Mouse (Mus musculus): ENCODE results near the gene 1700016D06Rik. TPM values are rescaled to one million over a fixed set of nuclear protein-coding genes. Genes with fewer than 3 reads are reported as not detected.

Gene 1700016D06Rik
- polyA plus RNA-seq, 1 experiment from 2014 or later, result not detected

DNA sequence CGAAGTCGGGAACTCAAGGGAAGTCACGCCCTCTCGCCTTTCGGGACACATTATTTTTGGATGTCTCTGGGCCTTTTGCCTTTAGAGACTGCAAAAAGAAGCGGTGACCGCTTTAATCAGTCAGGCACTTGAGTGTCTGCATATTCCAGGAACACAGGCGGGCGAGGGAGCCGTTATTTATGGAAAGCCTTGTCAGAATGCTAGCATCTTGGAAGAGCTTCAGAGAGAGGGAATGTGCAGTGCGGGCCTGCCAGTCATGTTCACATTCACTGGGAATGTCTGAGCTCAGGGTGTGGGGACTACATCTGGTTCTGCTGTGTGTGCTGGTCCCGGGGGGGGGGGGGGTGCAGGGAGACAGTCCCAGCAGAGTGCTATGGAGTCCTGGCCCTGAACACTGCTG is 5.0 kb upstream of the 1700016D06Rik start:
- Histone ChIP-seq H3K36me3 (ENCODE audit: control insufficient read depth, insufficient read depth, low read length) (no peaks in the 10 kb centered on the region), H3K27ac (ENCODE audit: low read length) (peak overlapping the region; percentile 75), H3K4me2 (ENCODE audit: low read depth, low read length) (no peak overlapping the region), H3K9me3 (ENCODE audit: control insufficient read depth, low read length) (no peaks in the 10 kb centered on the region), H3K27me3 (ENCODE audit: control insufficient read depth, insufficient read depth, low read depth, low read length) (no peaks in the 10 kb centered on the region), H3K4me3 (ENCODE audit: low read length) (no peak overlapping the region), H3K9ac (ENCODE audit: low read length) (no peak overlapping the region), H3K4me1 (replicated peaks; ENCODE audit: control insufficient read depth, insufficient read depth, low read length) (peaks cover under 1% of the 10 kb centered on the region; the same call in 1 of the 2 replicates)
- WGBS, result 47% methylated on average over 12 of the region's 12 CpGs
- peak; percentile 92 for ATAC-seq (ENCODE audit: low read depth)

- Histone ChIP-seq H3K27ac (ENCODE audit: low read length) (peak overlapping the region; percentile 59), H3K36me3 (ENCODE audit: control insufficient read depth, insufficient read depth, low read length) (no peaks in the 10 kb centered on the region), H3K27me3 (ENCODE audit: control insufficient read depth, insufficient read depth, low read depth, low read length) (peaks cover 3% of the 10 kb centered on the region; the same call in 1 of the 2 replicates), H3K4me3 (ENCODE audit: low read length) (no peak overlapping the region), H3K9me3 (ENCODE audit: control insufficient read depth, low read length) (no peaks in the 10 kb centered on the region), H3K9ac (ENCODE audit: low read length) (no peak overlapping the region), H3K4me2 (ENCODE audit: low read depth, low read length) (no peak overlapping the region), H3K4me1 (replicated peaks; ENCODE audit: control insufficient read depth, insufficient read depth, low read length) (peaks cover 4% of the 10 kb centered on the region)
- ATAC-seq (ENCODE audit: low read depth), result no peak
- WGBS, result 59% methylated on average over 6 of the region's 6 CpGs
Observed at GRCm38 (mm10) chr8:11704716-11705420, 4.0 kb upstream of the 1700016D06Rik start.

- no peak overlapping the region for H3K4me3 ChIP-seq (ENCODE audit: low read length)
- 82% methylated on average over 5 of the region's 5 CpGs for WGBS
Observed at GRCm38 (mm10) chr8:11703789-11704188, 2.9 kb upstream of the 1700016D06Rik start.

GRCm38 (mm10) chr8:11701428-11701827 is 565 bp upstream of the 1700016D06Rik start:
- peaks cover 4% of the 10 kb centered on the region for H3K4me1 ChIP-seq (replicated peaks; ENCODE audit: control insufficient read depth, insufficient read depth, low read length)
- no peak overlapping the region for H3K9ac ChIP-seq (ENCODE audit: low read length)
- no peak overlapping the region for H3K4me3 ChIP-seq (ENCODE audit: low read length)
- H3K4me2 ChIP-seq (ENCODE audit: low read depth, low read length), result no peak overlapping the region
- no peak for ATAC-seq (ENCODE audit: low read depth)
- no peaks in the 10 kb centered on the region for H3K36me3 ChIP-seq (ENCODE audit: control insufficient read depth, insufficient read depth, low read length)
- H3K9me3 ChIP-seq (ENCODE audit: control insufficient read depth, low read length), result no peaks in the 10 kb centered on the region
- H3K27me3 ChIP-seq (ENCODE audit: control insufficient read depth, insufficient read depth, low read depth, low read length), result peaks cover 6% of the 10 kb centered on the region
- no peak overlapping the region for H3K27ac ChIP-seq (ENCODE audit: low read length)
- WGBS, result 70% methylated on average over 6 of the region's 6 CpGs

More at GRCm38 (mm10) chr8:11703789-11704188, 2.9 kb upstream of the 1700016D06Rik start:
- Histone ChIP-seq H3K27ac (ENCODE audit: low read length) (no peak overlapping the region), H3K9ac (ENCODE audit: low read length) (no peak overlapping the region), H3K9me3 (ENCODE audit: control insufficient read depth, low read length) (no peaks in the 10 kb centered on the region), H3K27me3 (ENCODE audit: control insufficient read depth, insufficient read depth, low read depth, low read length) (peaks cover 6% of the 10 kb centered on the region), H3K4me1 (replicated peaks; ENCODE audit: control insufficient read depth, insufficient read depth, low read length) (peaks cover 4% of the 10 kb centered on the region), H3K36me3 (ENCODE audit: control insufficient read depth, insufficient read depth, low read length) (no peaks in the 10 kb centered on the region), H3K4me2 (ENCODE audit: low read depth, low read length) (no peak overlapping the region)
- no peak for ATAC-seq (ENCODE audit: low read depth)

- no peaks in the 10 kb centered on the region for H3K9me3 ChIP-seq (ENCODE audit: control insufficient read depth, low read length)
- WGBS, result 30% methylated on average over 26 of the region's 26 CpGs
- no peaks in the 10 kb centered on the region for H3K36me3 ChIP-seq (ENCODE audit: control insufficient read depth, insufficient read depth, low read length)
- peaks cover 4% of the 10 kb centered on the region for H3K4me1 ChIP-seq (replicated peaks; ENCODE audit: control insufficient read depth, insufficient read depth, low read length)
- H3K9ac ChIP-seq (ENCODE audit: low read length), result peak overlapping the region; percentile 21; the same call in 1 of the 2 replicates
- H3K27ac ChIP-seq (ENCODE audit: low read length), result no peak overlapping the region
- H3K27me3 ChIP-seq (ENCODE audit: control insufficient read depth, insufficient read depth, low read depth, low read length), result peaks cover 6% of the 10 kb centered on the region
- H3K4me2 ChIP-seq (ENCODE audit: low read depth, low read length), result peak overlapping the region; percentile 46
- ATAC-seq (ENCODE audit: low read depth), result peak; percentile 89
- H3K4me3 ChIP-seq (ENCODE audit: low read length), result no peak overlapping the region; the same call in 1 of the 2 replicates
Observed at GRCm38 (mm10) chr8:11700060-11701032, 517 bp downstream of the 1700016D06Rik start.

DNA sequence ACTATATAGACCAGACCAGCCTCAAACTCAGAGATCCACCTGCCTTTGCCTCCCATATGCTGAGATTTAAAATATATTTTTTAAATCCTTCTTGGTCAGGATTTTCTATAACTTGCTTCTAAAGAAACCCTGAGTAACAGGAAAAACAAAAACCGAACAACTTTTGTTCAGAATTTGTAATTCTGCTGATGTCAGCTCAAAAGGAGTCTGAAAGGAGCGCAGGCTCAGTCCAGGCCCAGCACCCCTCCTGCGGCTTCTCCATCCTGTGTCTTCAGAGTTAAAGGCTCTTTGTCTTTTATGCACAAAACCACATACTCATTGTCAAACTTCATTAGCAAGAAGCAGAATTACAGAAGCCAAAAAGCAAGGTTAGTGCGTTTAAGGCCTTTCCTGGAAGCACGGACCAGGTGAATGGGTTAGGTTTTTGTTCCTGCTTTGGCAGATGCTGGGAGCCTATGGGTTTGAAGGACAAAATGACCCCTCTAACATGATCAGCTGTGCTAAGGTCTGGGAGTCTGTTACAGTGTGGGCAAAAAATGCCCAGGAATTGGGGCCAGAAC is 1.3 kb downstream of the 1700016D06Rik start:
- H3K4me1 ChIP-seq (replicated peaks; ENCODE audit: control insufficient read depth, insufficient read depth, low read length), result peaks cover 4% of the 10 kb centered on the region
- peaks cover 6% of the 10 kb centered on the region for H3K27me3 ChIP-seq (ENCODE audit: control insufficient read depth, insufficient read depth, low read depth, low read length)
- H3K27ac ChIP-seq (ENCODE audit: low read length), result no peak overlapping the region
- no peak overlapping the region for H3K4me2 ChIP-seq (ENCODE audit: low read depth, low read length)
- no peak for ATAC-seq (ENCODE audit: low read depth)
- WGBS, result 89% methylated on average over 5 of the region's 5 CpGs
- H3K9me3 ChIP-seq (ENCODE audit: control insufficient read depth, low read length), result no peaks in the 10 kb centered on the region
- H3K36me3 ChIP-seq (ENCODE audit: control insufficient read depth, insufficient read depth, low read length), result no peaks in the 10 kb centered on the region
- no peak overlapping the region for H3K4me3 ChIP-seq (ENCODE audit: low read length)
- H3K9ac ChIP-seq (ENCODE audit: low read length), result no peak overlapping the region

- Histone ChIP-seq H3K27ac (ENCODE audit: low read length) (no peak overlapping the region), H3K27me3 (ENCODE audit: control insufficient read depth, insufficient read depth, low read depth, low read length) (peaks cover 6% of the 10 kb centered on the region), H3K4me2 (ENCODE audit: low read depth, low read length) (no peak overlapping the region), H3K4me1 (replicated peaks; ENCODE audit: control insufficient read depth, insufficient read depth, low read length) (peaks cover 4% of the 10 kb centered on the region), H3K9me3 (ENCODE audit: control insufficient read depth, low read length) (no peaks in the 10 kb centered on the region), H3K4me3 (ENCODE audit: low read length) (no peak overlapping the region), H3K36me3 (ENCODE audit: control insufficient read depth, insufficient read depth, low read length) (no peaks in the 10 kb centered on the region), H3K9ac (ENCODE audit: low read length) (no peak overlapping the region)
- no peak for ATAC-seq (ENCODE audit: low read depth)
- WGBS, result 88% methylated on average over 7 of the region's 7 CpGs
Observed at GRCm38 (mm10) chr8:11697467-11697866, 3.4 kb downstream of the 1700016D06Rik start.

DNA sequence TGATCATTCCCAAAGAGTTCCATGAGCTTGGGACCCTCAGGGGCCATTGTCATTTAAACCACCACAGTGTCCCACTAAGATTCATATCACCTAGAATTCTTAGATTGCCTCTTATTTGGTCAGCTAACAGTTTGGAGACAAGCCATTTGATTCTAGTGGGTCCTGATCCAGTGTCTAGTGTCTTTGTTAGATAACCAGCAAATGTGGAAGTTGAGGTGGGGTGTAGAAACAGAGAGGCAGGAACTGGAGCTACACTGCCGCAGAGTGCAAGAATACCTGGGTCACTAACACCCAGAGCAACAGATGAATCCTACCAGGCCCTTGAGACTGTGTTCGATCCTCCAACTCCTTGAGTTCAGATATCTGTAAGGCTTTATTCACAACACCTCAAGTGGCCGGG is 4.7 kb downstream of the 1700016D06Rik start:
- H3K9me3 ChIP-seq (ENCODE audit: control insufficient read depth, low read length), result no peaks in the 10 kb centered on the region
- no peak overlapping the region for H3K4me3 ChIP-seq (ENCODE audit: low read length)
- no peak overlapping the region for H3K9ac ChIP-seq (ENCODE audit: low read length)
- no peak overlapping the region for H3K27ac ChIP-seq (ENCODE audit: low read length)
- no peak overlapping the region for H3K4me2 ChIP-seq (ENCODE audit: low read depth, low read length)
- ATAC-seq (ENCODE audit: low read depth), result no peak
- no peaks in the 10 kb centered on the region for H3K36me3 ChIP-seq (ENCODE audit: control insufficient read depth, insufficient read depth, low read length)
- H3K4me1 ChIP-seq (replicated peaks; ENCODE audit: control insufficient read depth, insufficient read depth, low read length), result peaks cover 4% of the 10 kb centered on the region
- peaks cover 6% of the 10 kb centered on the region for H3K27me3 ChIP-seq (ENCODE audit: control insufficient read depth, insufficient read depth, low read depth, low read length)
- WGBS, result 88% methylated on average over 3 of the region's 3 CpGs

GRCm38 (mm10) chr8:11693972-11694371 is 6.9 kb downstream of the 1700016D06Rik start:
- Histone ChIP-seq H3K27me3 (ENCODE audit: control insufficient read depth, insufficient read depth, low read depth, low read length) (no peaks in the 10 kb centered on the region), H3K9ac (ENCODE audit: low read length) (no peak overlapping the region), H3K9me3 (ENCODE audit: control insufficient read depth, low read length) (no peaks in the 10 kb centered on the region), H3K36me3 (ENCODE audit: control insufficient read depth, insufficient read depth, low read length) (no peaks in the 10 kb centered on the region), H3K4me1 (replicated peaks; ENCODE audit: control insufficient read depth, insufficient read depth, low read length) (no peaks in the 10 kb centered on the region), H3K27ac (ENCODE audit: low read length) (no peak overlapping the region), H3K4me3 (ENCODE audit: low read length) (no peak overlapping the region), H3K4me2 (ENCODE audit: low read depth, low read length) (no peak overlapping the region)
- no peak for ATAC-seq (ENCODE audit: low read depth)
- WGBS, result 54% methylated on average over 5 of the region's 5 CpGs
